Mouse (Mus musculus) thymus, postnatal 14 days (tissue): ENCODE data around the gene Pdzd9.
A peak's percentile ranks its signal among the peaks of the same experiment; 100 is the strongest.
"Not testable (repeated sequence)": the region's sequence is repeated elsewhere in the genome, so short reads cannot be mapped to it uniquely, and the experiment has no call there.

Experiments
- DNase-seq: peaks from one replicate; pipeline ENCODE4 v3.0.0; 2021

Gene Pdzd9

GRCm38 (mm10) chr7:120670153-120670875 is at the start of gene Pdzd9:
Gene Pdzd9 (minus strand): TSS chr7:120670343.
- DNase-seq: peak; percentile 75

GRCm38 (mm10) chr7:120717261-120717660 is 47.1 kb upstream of the Pdzd9 start:
- DNase-seq: no peak

GRCm38 (mm10) chr7:120713951-120714350 is 43.8 kb upstream of the Pdzd9 start:
- DNase-seq: not testable (repeated sequence)

GRCm38 (mm10) chr7:120713225-120713624 is 43.1 kb upstream of the Pdzd9 start:
- no peak for DNase-seq

GRCm38 (mm10) chr7:120712071-120712470 is 41.9 kb upstream of the Pdzd9 start:
- no peak for DNase-seq

GRCm38 (mm10) chr7:120703888-120704287 is 33.7 kb upstream of the Pdzd9 start:
- no peak for DNase-seq

- no peak for DNase-seq
These were observed 29.4 kb upstream of the Pdzd9 start for GRCm38 (mm10) chr7:120699586-120699985.

- DNase-seq: no peak
These were observed 26.2 kb upstream of the Pdzd9 start for GRCm38 (mm10) chr7:120696331-120696730.

- no peak for DNase-seq
These were observed 25.5 kb upstream of the Pdzd9 start for GRCm38 (mm10) chr7:120695641-120696040.

- no peak for DNase-seq
These were observed 25.1 kb upstream of the Pdzd9 start for GRCm38 (mm10) chr7:120695196-120695595.

- peak; percentile 27 for DNase-seq
These were observed 23.8 kb upstream of the Pdzd9 start for GRCm38 (mm10) chr7:120693831-120694375.

GRCm38 (mm10) chr7:120690634-120691033 is 20.5 kb upstream of the Pdzd9 start:
- DNase-seq: peak; percentile 48

GRCm38 (mm10) chr7:120685227-120685626 is 15.1 kb upstream of the Pdzd9 start:
- DNase-seq: no peak

GRCm38 (mm10) chr7:120684731-120685161 is 14.6 kb upstream of the Pdzd9 start:
- DNase-seq: no peak

- no peak for DNase-seq
These were observed 11.9 kb upstream of the Pdzd9 start for GRCm38 (mm10) chr7:120682002-120682401.

- DNase-seq: no peak
These were observed 8.9 kb upstream of the Pdzd9 start for GRCm38 (mm10) chr7:120679023-120679422.

GRCm38 (mm10) chr7:120677764-120678531 is 7.8 kb upstream of the Pdzd9 start:
- peak; percentile 66 for DNase-seq

GRCm38 (mm10) chr7:120677001-120677643 is 7.0 kb upstream of the Pdzd9 start, which contains the start of gene Mosmo:
Gene Mosmo (plus strand): TSS chr7:120677618.
- DNase-seq: peak; percentile 83

GRCm38 (mm10) chr7:120671271-120671670 is 1.1 kb upstream of the Pdzd9 start:
- DNase-seq: no peak

- DNase-seq: no peak
These were observed 8.1 kb downstream of the Pdzd9 start for GRCm38 (mm10) chr7:120662079-120662478.

- DNase-seq: no peak
These were observed 22.3 kb downstream of the Pdzd9 start for GRCm38 (mm10) chr7:120647849-120648248.

GRCm38 (mm10) chr7:120643217-120643616 is 26.9 kb downstream of the Pdzd9 start:
- no peak for DNase-seq

- DNase-seq: peak; percentile 26
These were observed 34.3 kb downstream of the Pdzd9 start for GRCm38 (mm10) chr7:120635821-120636220.
